Mouse (Mus musculus): ENCODE results near the gene Cfap74. TPM values are rescaled to one million over a fixed set of nuclear protein-coding genes. Genes with fewer than 3 reads are reported as not detected.

Gene Cfap74
- total and polyA plus RNA-seq, 3 experiments, result 0.39 to 1.0 TPM; not detected in 1

GRCm38 (mm10) chr4:155464061-155464460 lies 55.1 kb downstream of the Cfap74 start:
- Histone ChIP-seq H3K9ac (ENCODE audit: control insufficient read depth, low read depth, low read length, poor library complexity, severe bottlenecking) (no peak overlapping the region), H3K4me1 (ENCODE audit: control insufficient read depth in 1 of 2, insufficient read depth in 2 of 2, low read length in 2 of 2) (0 out of 4 replicates have a peak, but pooled peaks cover 0 to under 1% of the 10 kb centered on the region in 2 experiments), H3K27me3 (ENCODE audit: control insufficient read depth in 1 of 2, insufficient read depth in 2 of 2, low read length in 2 of 2) (peaks cover 0 to 3% of the 10 kb centered on the region in 2 experiments; a peak in 3 of 4 replicates), H3K79me2 (ENCODE audit: control insufficient read depth, insufficient read depth, low read length, poor library complexity) (no peaks in the 10 kb centered on the region), H3K27ac (ENCODE audit: control insufficient read depth, low read depth, low read length) (no peak overlapping the region), H3K4me3 (ENCODE audit: control insufficient read depth in 1 of 2, insufficient read depth in 1 of 2, low read depth in 2 of 2, low read length in 2 of 2) (no peak overlapping the region), H3K9me3 (replicated peaks; ENCODE audit: insufficient read depth, low read length) (no peaks in the 10 kb centered on the region), H3K36me3 (ENCODE audit: control insufficient read depth in 1 of 2, insufficient read depth in 2 of 2, low read length in 2 of 2) (no peaks in the 10 kb centered on the region)
- DNase-seq (ENCODE audit: low read depth, low spot score), result no peak
- TF ChIP-seq NRF1 (IDR thresholded peaks at IDR 0.05; ENCODE audit: insufficient read depth, low read depth, low read length, poor library complexity, severe bottlenecking) (no peak), JUND (IDR thresholded peaks at IDR 0.05; ENCODE audit: low read depth, low read length) (no peak), GATA1 (IDR thresholded peaks at IDR 0.05; ENCODE audit: low read depth, low read length) (no peak), ETS1 (IDR thresholded peaks at IDR 0.05; ENCODE audit: low read depth, low read length) (no peak), ELF1 (IDR thresholded peaks at IDR 0.05; ENCODE audit: low read depth, low read length) (no peak), ZMIZ1 (IDR thresholded peaks at IDR 0.05; ENCODE audit: low read depth, low read length) (no peak), CTCF (IDR thresholded peaks at IDR 0.05 in 2 of 3, conservative IDR thresholded peaks at IDR 0.05 in 1 of 3; ENCODE audit: control insufficient read depth in 1 of 3, insufficient read depth in 1 of 3, low read depth in 2 of 3, low read length in 3 of 3, poor library complexity in 1 of 3, severe bottlenecking in 1 of 3) (no peak), ZC3H11A (IDR thresholded peaks at IDR 0.05; ENCODE audit: low read depth, low read length) (no peak), CHD2 (IDR thresholded peaks at IDR 0.05; ENCODE audit: low read length) (no peak), MYB (IDR thresholded peaks at IDR 0.05; ENCODE audit: low read depth, low read length) (no peak), EP300 (IDR thresholded peaks at IDR 0.05; ENCODE audit: low read depth in 1 of 2, low read length in 2 of 2) (no peak)

GRCm38 (mm10) chr4:155465607-155466006 lies 56.6 kb downstream of the Cfap74 start:
- DNase-seq (ENCODE audit: low read depth, low spot score), result no peak
- 0 out of 4 replicates have a peak, but pooled peaks cover 0 to 3% of the 10 kb centered on the region in 2 experiments for H3K4me1 ChIP-seq (ENCODE audit: control insufficient read depth in 1 of 2, insufficient read depth in 2 of 2, low read length in 2 of 2)
- no peak overlapping the region for H3K4me3 ChIP-seq (ENCODE audit: control insufficient read depth in 1 of 2, insufficient read depth in 1 of 2, low read depth in 2 of 2, low read length in 2 of 2)
- no peak overlapping the region for H3K9ac ChIP-seq (ENCODE audit: control insufficient read depth, low read depth, low read length, poor library complexity, severe bottlenecking)
- no peak overlapping the region for H3K27ac ChIP-seq (ENCODE audit: control insufficient read depth, low read depth, low read length)
- H3K27me3 ChIP-seq (ENCODE audit: control insufficient read depth in 1 of 2, insufficient read depth in 2 of 2, low read length in 2 of 2), result peaks cover 0 to 3% of the 10 kb centered on the region in 2 experiments; a peak in 3 of 4 replicates
- TF ChIP-seq ZC3H11A (IDR thresholded peaks at IDR 0.05; ENCODE audit: low read depth, low read length) (no peak), CHD2 (IDR thresholded peaks at IDR 0.05; ENCODE audit: low read length) (no peak), POLR2A (IDR thresholded peaks at IDR 0.05; ENCODE audit: control insufficient read depth in 1 of 2, insufficient read depth in 1 of 2, low read depth in 1 of 2, low read length in 2 of 2, poor library complexity in 1 of 2) (no peak), MAX (IDR thresholded peaks at IDR 0.05; ENCODE audit: low read length) (no peak), USF2 (IDR thresholded peaks at IDR 0.05; ENCODE audit: borderline replicate concordance in 1 of 2, insufficient read depth in 1 of 2, low read depth in 1 of 2, low read length in 2 of 2) (no peak), MXI1 (IDR thresholded peaks at IDR 0.05; ENCODE audit: low read depth, low read length) (no peak), UBTF (IDR thresholded peaks at IDR 0.05; ENCODE audit: borderline replicate concordance, insufficient read depth, low read depth, low read length) (no peak), MAZ (IDR thresholded peaks at IDR 0.05; ENCODE audit: low read depth, low read length) (no peak), MAFK (IDR thresholded peaks at IDR 0.05; ENCODE audit: borderline replicate concordance, low read depth, low read length) (no peak), MYB (IDR thresholded peaks at IDR 0.05; ENCODE audit: low read depth, low read length) (no peak), GABPA (IDR thresholded peaks at IDR 0.05; ENCODE audit: low read depth, low read length) (no peak), ZKSCAN1 (IDR thresholded peaks at IDR 0.05; ENCODE audit: low read depth, low read length) (no peak), SMC3 (IDR thresholded peaks at IDR 0.05; ENCODE audit: low read depth, low read length) (no peak), MEF2A (IDR thresholded peaks at IDR 0.05; ENCODE audit: extremely low read depth, insufficient replicate concordance, low read depth, low read length, poor library complexity, severe bottlenecking) (no peak), GATA1 (IDR thresholded peaks at IDR 0.05; ENCODE audit: low read depth, low read length) (no peak)
- no peaks in the 10 kb centered on the region for H3K9me3 ChIP-seq (replicated peaks; ENCODE audit: insufficient read depth, low read length)
- no peaks in the 10 kb centered on the region for H3K36me3 ChIP-seq (ENCODE audit: control insufficient read depth in 1 of 2, insufficient read depth in 2 of 2, low read length in 2 of 2)
- no peaks in the 10 kb centered on the region for H3K79me2 ChIP-seq (ENCODE audit: control insufficient read depth, insufficient read depth, low read length, poor library complexity)
